Mouse (Mus musculus): Measurements from ENCODE around the gene Glb1l3.
"Not testable (repeated sequence)": the region's sequence is repeated elsewhere in the genome, so short reads cannot be mapped to it uniquely, and the experiment has no call there.

The Glb1l3 gene

DNA sequence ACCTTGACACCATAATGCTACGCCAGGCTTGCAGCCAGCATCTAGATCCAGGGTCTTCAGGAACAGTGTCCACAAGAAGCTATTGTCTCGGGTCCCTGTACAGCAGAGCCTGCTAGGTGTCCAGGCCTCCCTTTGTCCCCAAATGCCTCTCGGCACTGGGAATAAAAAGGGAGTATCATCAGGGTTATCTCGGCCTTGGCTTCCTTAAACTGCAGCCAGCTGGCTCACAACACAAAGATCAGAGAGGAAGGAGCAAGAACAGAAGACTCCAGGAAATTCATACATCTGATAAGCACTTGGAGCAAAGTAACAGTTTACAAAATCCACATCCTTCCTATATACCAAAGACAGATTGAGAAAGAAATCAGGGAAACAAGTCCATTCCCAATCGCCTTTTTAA is at the start of gene Glb1l3:
Glb1l3 (minus strand) TSS at position 140 of the 400 bp plus-strand sequence.
- DNase-seq (ENCODE audit: low spot score in 2 of 2) = no peak

DNA sequence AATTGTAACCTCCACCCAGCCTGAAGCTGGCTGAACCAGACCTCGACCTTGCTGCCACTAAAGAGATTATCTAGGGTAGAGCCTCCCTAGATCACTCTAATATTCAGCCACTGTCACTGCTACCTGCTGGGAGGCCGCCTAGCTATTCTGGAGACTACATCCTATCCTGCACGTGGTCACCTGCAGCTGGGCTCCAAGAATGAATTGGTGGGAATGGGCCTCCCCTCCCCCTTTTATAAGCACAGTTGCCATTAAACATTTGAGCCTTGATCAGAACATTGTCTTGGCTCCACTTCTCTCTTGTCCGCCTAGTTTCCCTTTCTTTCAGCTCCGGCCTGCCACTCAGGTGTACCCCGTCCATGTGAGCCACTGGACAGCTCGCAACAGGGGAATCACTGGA is 9.2 kb upstream of the Glb1l3 start:
- not testable (repeated sequence) for DNase-seq (ENCODE audit: low spot score in 2 of 2)

DNA sequence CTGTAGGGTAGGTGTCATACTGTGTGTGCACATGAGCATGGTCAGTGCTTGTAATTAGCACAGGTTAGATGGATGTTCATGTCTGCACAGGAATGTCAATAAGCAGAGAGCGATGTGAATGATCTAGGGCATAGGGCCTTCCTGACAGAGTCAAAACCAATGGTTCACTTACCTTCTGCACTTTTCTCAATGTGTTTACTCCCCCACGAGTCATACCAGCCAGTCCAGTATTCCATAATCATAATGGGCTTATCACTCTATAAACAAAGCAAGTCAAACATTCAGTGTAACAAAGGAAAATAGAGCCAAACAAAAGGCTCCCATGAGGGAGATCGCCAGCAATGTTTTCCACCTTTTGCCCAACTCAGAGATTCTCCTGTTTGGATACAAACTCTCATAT is 29.6 kb downstream of the Glb1l3 start:
- DNase-seq (ENCODE audit: low spot score in 2 of 2) = peak in 1 of 2 experiments; percentile 30

DNA sequence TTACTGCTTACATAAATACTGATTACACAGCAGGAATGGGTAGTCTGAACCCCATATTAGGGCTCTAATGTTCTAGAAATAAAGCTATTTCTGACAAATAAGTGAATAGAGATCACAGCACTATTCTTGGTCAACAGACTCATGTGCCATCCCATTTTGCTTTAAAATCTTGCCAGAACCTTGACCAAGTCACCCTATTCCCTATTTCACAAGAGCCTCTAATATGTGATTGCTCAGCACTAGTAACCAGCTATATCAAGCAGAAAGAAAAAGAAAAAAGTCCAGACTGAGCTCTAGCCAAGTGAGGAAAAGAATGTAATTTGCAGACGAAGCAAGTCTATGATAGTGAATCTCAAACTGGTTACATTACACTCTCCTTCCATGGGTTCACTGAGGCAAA is 40.7 kb downstream of the Glb1l3 start:
- no peak for DNase-seq (ENCODE audit: low spot score in 2 of 2)

DNA sequence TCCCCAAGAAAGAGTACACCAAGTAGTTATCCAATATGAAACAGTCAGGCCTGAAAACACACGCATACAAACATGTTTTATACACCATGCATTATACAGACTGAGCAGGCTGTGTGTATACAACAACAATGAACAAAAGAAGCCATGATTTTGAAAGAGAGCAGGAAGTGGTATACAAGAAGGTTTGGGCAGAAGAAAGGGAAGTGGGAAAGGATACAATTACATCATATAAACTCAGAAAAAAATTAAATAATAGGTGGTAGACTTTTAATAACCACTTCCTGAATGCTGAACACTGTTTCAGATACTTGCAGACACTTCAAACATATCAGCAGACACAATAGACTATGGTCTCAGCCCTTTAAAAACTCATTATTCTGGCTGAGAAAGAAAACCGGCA is 52.0 kb downstream of the Glb1l3 start:
- no peak for DNase-seq (ENCODE audit: low spot score in 2 of 2)

DNA sequence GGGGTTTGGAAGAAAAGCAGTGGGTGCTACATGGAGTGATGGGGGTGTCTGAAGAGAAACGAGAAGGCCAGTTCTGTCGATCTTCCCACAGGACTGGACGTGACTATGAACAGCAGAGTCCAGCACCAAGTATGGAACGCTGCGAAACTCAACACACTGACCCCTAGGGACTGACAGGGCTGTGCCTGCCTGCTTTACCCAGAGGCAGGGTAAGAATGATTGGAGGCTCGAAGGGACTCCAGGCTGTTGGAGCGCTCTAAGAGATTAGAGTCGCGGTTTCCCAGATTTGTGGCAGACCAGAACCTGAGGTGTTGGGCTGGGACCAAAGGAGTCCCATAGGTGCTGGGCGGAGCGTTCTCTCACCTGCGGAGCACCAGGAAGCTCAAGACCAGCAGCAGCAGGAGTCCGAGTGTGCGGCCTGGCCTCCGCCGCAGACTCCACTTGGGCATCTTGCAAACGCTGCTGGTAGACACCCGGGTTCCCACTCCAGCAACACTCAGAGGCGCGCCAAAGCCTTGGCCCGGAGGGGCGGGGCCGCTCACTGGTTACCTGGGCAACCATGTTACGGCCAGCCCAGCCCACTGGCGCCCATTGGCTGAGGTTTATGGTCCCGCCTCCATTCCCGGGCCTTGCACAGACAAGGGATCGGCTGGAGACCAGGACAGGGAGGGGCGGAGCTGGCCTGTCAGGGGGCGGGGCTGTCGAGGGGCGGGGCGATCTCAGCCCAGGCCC is 54.6 kb downstream of the Glb1l3 start, which contains the start of gene Glb1l2:
Glb1l2 (minus strand) TSS at position 534 of the 732 bp plus-strand sequence.
- peak; percentile 93 to 96 for DNase-seq (ENCODE audit: low spot score in 2 of 2)

DNA sequence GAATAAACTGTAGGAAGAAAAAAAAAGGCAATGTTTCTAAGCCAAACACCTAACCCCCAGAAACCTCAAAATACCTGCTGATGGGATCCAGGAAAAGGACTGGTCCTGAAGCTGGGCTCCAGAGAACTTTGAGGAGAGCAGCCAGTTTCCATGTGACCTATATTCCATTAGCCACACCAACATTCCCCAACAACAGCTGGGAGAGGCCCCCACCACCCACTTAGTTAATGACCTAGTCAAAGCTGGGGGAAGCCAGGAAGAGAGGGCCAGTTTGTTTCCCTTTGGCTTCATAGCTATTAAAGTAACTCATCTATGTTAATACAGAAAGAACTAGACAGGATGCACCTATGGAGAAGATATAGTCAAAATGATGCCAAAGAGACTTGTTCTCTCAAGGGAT is 56.4 kb downstream of the Glb1l3 start:
- DNase-seq (ENCODE audit: low spot score in 2 of 2) = no peak

DNA sequence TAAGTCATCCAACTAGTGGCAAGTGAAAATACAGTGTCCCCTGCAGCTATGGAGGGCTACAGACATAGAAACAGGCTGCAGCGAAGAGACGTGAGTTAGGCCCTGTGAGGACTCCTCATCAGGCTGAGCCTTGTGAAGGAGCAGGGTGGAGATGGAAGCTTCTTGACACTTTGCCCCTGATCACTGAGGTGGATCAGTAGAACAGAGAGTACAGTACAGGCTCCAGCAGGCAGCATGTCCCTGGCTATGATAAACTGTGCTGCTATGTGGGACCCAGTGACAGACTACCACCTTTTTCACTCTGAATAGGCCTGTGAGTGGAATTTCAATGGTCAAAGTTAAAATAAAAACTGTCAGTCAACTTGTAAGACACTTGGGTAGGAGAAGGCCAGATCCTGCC is 60.3 kb downstream of the Glb1l3 start:
- DNase-seq (ENCODE audit: low spot score in 2 of 2) = no peak

DNA sequence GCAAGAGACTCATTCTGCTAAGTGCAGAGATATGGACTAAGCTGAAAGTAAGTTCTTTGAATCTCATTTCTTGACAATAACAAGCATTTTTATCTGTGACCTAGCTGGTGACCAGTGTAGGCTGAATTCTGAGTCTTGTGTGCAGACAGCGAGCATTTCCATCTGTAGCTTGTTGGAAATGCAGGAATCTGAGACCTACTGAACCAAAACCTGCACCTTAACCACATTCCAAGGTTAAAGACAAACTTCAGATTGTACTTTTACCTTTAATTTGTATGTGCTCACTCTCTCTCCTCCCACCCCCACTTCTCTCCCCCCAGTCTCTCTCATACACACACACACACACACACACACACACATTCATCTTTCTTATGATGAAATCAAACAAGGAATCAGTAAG is 62.0 kb downstream of the Glb1l3 start:
- no peak for DNase-seq (ENCODE audit: low spot score in 2 of 2)

DNA sequence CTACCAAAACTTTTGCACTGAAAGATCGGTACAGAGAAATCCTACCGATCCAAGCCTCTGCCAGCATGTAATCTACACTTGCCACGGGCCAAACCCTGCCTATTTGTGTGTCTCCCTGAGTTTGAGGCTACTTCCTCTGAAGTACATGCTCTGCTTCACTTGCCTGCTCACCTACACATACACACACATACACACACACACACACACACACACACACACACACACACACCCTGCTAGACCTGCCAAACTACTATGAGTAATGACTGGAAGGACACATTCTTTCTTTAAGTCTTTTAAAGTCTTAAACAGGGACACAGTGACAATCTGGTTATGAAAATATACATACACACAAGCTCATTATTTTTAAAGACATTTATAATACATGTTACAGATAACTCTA is 62.5 kb downstream of the Glb1l3 start:
- peak in 1 of 2 experiments; percentile 26 for DNase-seq (ENCODE audit: low spot score in 2 of 2)

DNA sequence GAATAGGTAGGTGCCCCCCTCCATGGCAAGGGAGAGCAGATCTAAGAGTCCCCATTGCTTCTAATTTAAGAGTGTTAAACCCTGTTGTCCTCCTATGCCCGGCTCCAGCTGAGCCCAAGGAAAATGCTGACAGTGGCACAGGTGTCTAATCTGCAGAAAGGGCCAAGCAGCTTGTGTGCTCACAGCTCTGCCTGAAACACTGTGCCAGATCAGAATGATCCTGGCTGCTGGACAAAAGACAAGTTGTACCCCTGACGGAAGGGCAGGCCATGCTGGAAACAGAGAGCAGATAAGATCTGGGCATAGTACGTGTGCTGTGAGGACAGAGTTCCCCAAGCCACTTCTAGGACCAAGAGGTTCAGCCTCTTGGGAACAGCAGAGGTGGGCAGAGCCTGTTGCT is 67.9 kb downstream of the Glb1l3 start:
- no peak for DNase-seq (ENCODE audit: low spot score in 2 of 2)

DNA sequence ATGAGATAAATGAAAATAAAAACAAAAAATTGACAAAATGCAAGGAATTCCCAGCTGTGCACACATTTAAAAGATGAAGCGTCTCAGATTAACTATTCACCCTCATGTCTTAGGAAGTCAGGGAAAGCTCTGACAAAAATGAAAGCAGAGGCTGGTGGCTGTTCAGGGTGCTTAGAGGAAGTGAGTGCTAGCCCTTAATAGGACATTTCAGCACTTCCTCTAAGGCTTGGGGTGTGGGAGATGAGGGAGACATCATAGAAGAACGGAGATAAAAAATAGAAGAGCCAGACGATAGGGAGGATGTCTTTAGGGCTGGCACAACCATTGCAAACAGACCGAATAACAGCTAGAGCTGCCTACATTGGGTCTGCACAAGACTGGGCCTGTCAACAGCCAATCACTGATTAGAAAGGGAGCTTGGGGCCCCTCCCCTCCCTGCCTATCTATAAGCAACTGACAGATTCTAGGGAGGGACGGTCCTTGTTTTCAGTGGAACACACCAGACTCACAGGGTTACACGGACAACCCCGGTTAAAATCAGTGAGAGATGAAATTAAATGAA is 77.2 kb downstream of the Glb1l3 start:
- no peak for DNase-seq (ENCODE audit: low spot score in 2 of 2)

DNA sequence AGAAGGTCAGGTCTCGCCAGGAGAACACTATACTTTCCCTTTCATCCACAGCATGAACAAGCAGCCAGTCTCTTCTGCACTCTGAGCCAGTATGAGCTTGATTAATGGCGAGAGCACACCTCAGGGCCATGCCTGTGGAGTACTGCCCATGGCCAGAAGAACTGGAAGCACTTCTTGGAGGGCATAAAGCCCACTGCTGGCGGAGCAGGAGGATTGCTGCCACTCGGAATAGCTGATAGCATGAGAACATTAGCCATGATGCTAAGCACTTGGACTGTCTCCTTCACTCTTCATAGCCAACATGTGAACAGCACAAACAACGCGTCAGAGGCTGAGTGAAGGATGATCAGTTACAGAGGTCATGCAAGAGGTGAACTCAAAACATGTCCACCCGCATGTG is 82.3 kb downstream of the Glb1l3 start:
- DNase-seq (ENCODE audit: low spot score in 2 of 2) = no peak

DNA sequence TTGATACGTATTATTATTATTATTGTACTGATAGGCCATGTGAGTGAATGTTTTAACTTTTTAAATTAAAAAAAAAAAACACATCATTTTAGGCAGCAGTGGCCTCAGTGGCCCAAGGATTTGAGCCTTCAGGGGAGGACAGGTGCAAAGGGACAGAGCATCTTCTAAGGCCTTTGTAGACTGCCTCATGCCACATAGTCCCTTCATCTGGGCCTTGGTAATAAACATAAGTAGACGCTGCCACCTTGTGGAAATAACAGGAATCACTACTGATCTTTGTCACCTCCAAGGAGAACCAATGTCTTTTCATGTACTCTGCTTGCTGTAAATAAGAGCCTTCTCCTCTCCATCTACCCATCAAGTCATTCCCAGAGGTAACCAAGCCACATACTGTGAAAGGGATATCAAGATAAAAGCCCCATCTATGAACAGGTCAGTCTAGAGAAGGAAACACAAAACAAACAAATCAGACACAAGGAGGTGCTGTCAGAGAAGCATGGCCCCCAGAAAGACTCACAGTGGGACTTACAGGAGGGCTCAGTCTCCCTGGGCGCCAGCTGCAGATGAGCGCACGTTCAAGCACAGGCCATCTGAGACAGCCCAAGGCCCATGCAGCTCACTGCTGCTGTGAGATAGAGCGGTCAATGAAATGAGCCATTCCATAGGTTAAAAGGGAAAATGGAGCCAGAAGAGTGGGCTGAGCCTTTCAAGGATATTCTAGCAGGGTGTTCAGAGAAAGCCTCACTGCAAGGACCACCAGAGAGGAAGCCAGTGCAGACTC is 84.4 kb downstream of the Glb1l3 start:
- no peak for DNase-seq (ENCODE audit: low spot score in 2 of 2)

DNA sequence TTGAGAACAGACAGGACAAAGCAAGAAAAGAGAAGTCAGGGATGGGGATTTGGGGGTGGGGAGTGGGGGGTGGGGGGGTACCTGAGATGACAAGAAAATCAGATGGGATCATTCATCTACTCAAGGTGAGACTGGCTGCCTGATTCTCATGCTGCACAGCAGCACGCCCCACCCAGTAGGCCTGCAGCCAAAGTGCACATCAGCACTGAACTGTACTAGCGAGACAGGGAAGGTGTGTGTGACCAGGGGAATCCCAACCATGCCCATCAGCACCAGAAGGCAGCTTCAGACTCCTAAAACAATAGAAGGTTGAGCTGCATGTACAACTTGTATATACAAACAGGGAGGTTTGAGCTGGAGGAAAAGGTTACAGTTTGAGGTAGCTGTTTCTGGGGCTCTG is 85.0 kb downstream of the Glb1l3 start:
- no peak for DNase-seq (ENCODE audit: low spot score in 2 of 2)

DNA sequence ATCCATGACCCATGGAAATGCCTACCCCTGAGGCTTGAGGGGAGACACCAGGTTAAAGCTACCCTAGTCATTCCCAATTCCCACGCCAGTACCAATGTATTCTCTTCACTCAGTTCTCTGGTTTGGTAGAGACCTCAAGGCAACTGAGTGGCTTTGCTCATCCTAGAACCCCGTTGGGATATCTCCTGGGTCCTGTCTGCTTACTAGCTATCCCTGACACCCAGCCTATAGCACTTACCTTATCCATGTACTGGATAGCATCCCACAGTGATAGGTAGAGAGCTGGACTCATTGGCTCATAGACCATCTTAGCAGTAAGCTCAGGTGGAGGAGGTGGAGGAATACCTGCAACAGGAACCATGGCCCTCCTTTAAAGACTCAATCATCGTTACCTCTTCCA is 92.5 kb downstream of the Glb1l3 start:
- no peak for DNase-seq (ENCODE audit: low spot score in 2 of 2)
